Mouse (Mus musculus) liver, postnatal 0 days (tissue): ENCODE measurements around the gene Hdac9. TPM values are rescaled to one million over a fixed set of nuclear protein-coding genes. Genes with fewer than 3 reads are reported as not detected.

ENCODE experiments used
- ATAC-seq: fragments of 200-750 bp; cut with Nextera tagmentation; 2 replicates; pipeline ENCODE4 v1.8.0; 2017; ENCODE audit warnings: mild to moderate bottlenecking, moderate library complexity
- DNase-seq: peaks from one replicate; pipeline ENCODE4 v3.0.0-alpha.2; 2016
- H3K27ac ChIP-seq: fragments of 300-500 bp; sonication (generic); 2 replicates; pipeline ENCODE4 v1.5.1; 2014; ENCODE audit warnings: antibody characterized with exemption, moderate library complexity, mild to moderate bottlenecking, low read depth
- H3K27me3 ChIP-seq: fragments of 300-500 bp; sonication (generic); 2 replicates; pipeline ENCODE4 v1.6.1; 2014; ENCODE audit warnings: low read length, control low read depth, mixed read lengths; ENCODE audit not compliant: insufficient read depth
- H3K36me3 ChIP-seq: fragments of 300-500 bp; sonication (generic); replicated peaks from 2 replicates; pipeline ENCODE4 v1.6.1; 2014; ENCODE audit warnings: mild to moderate bottlenecking, control low read depth, low read length, moderate library complexity, mixed read lengths; ENCODE audit not compliant: insufficient read depth
- H3K4me1 ChIP-seq: fragments of 300-500 bp; sonication (generic); 2 replicates; pipeline ENCODE4 v1.6.1; 2014; ENCODE audit warnings: antibody characterized with exemption, mild to moderate bottlenecking, control low read depth; ENCODE audit not compliant: insufficient read depth
- H3K4me2 ChIP-seq: fragments of 300-500 bp; sonication (generic); 2 replicates; pipeline ENCODE4 v1.6.1; 2014; ENCODE audit warnings: low read depth, mild to moderate bottlenecking, low read length, moderate library complexity, mixed read lengths
- H3K4me3 ChIP-seq: fragments of 300-500 bp; sonication (generic); 2 replicates; pipeline ENCODE4 v1.5.1; 2014; ENCODE audit warnings: low read depth, low read length
- H3K9ac ChIP-seq: fragments of 300-500 bp; sonication (generic); replicated peaks from 2 replicates; pipeline ENCODE4 v1.6.1; 2014; ENCODE audit warnings: mild to moderate bottlenecking, moderate library complexity
- H3K9me3 ChIP-seq: fragments of 300-500 bp; sonication (generic); 2 replicates; pipeline ENCODE4 v1.6.1; 2016; ENCODE audit warnings: mild to moderate bottlenecking, control low read depth, low read length, mixed read lengths
- CTCF ChIP-seq: sonication (generic); IDR thresholded peaks from 2 replicates; pipeline ENCODE4 v1.5.1; 2016; ENCODE audit warnings: antibody characterized with exemption, low read depth
- EP300 ChIP-seq: IDR thresholded peaks from 2 replicates; pipeline ENCODE4 v1.6.1; 2016; ENCODE audit warnings: antibody characterized with exemption, low read depth, mild to moderate bottlenecking
- WGBS: fragments of 180-500 bp; shearing (Covaris S2); extraction: QIAGEN DNeasy Blood & Tissue Kit; methylation state at CpG from one replicate; pipeline ENCODE4 v1.1.7; 2014; ENCODE audit not compliant: insufficient replicate concordance; 5-methylcytosine and 5-hydroxymethylcytosine counted together
- polyA plus RNA-seq: library from polyadenylated mRNA; unstranded; fragments of >200 nt; fragmentation: Nextera tagmentation; extraction: Ambion mirVana; gene quantifications from 2 replicates; pipeline ENCODE4 v1.2.1, GENCODE M21; 2015

The Hdac9 gene
- polyA plus RNA-seq, 1 experiment from 2014 or later = 1.3 TPM

DNA sequence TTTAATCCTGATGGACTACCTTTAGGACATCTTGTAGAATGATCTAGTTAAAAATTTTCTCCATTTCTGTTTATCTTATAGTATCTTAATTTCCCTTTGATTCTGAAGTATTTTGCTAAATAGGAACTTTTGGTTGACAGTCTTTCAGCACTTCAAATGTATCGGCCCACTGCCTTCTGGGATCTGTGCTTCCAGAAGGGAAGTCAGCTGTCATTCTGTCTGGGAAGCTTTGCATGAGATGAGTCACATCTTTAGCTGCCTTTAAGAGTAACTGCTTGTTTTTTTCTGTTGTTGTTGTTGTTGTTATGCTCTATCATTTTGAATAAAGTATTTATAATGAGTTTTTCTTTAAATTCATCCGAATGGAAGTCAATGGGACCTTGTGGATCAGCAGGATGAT, 169.6 kb downstream of the Hdac9 start:
- no peak for DNase-seq
- H3K4me1 ChIP-seq = no peaks in the 10 kb centered on the region
- no peaks in the 10 kb centered on the region for H3K9me3 ChIP-seq
- no peak overlapping the region for H3K4me3 ChIP-seq
- no peaks in the 10 kb centered on the region for H3K27me3 ChIP-seq
- H3K9ac ChIP-seq = no peak overlapping the region
- no peak overlapping the region for H3K27ac ChIP-seq
- ATAC-seq = no peak
- TF ChIP-seq EP300 = no peak
- TF ChIP-seq CTCF = no peak
- WGBS = 59% methylated on average over 2 of the region's 2 CpGs
- H3K36me3 ChIP-seq = no peaks in the 10 kb centered on the region
- H3K4me2 ChIP-seq = no peak overlapping the region

DNA sequence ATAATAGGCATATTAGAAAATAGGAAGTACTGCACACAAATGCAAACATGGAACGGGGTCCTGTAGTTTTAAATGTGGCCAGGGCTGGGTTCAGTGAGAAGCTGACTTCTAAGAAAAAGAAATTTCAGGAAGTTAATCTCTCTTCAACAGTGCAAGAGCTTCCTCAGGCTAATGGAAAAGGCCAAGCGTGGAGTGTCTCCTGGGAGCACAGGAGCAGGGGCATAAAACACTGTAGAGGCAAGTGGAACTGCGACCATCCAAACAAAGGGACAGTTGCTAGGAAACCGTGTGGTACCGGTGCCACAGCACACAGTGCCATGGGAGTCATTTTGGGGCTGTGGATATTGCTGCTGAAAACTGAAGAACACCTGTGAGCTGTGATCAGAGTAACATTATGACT, 191.7 kb downstream of the Hdac9 start:
- Histone ChIP-seq H3K9me3 (no peaks in the 10 kb centered on the region), H3K27me3 (no peaks in the 10 kb centered on the region), H3K27ac (no peak overlapping the region), H3K36me3 (no peaks in the 10 kb centered on the region), H3K4me2 (no peak overlapping the region), H3K9ac (no peak overlapping the region), H3K4me3 (no peak overlapping the region), H3K4me1 (peaks cover 3% of the 10 kb centered on the region; the same call in 1 of the 2 replicates)
- no peak for TF ChIP-seq CTCF
- no peak for TF ChIP-seq EP300
- no peak for DNase-seq
- no peak for ATAC-seq
- 36% methylated on average over 5 of the region's 5 CpGs for WGBS

DNA sequence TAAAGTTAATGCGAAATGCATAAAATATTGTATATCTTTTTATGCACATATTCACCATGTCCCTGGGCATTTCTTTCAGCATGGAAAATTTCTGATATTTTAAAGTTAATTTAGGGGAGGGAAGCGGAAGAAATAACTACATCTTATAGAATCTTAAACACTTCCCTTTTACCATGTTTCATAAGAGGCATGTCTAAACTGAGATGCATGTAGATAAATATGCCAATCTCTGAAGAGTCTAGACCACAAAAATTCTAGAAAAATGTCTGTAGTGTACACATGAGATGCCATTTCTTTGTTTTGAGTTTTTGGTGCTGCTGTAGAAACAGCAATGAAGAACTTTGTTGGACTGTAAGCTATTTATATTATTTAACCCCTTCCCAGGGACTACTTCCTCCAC, 192.6 kb downstream of the Hdac9 start:
- 49% methylated on average over 2 of the region's 2 CpGs for whole genome bisulfite sequencing
- no peak overlapping the region for H3K4me2 ChIP-seq
- ATAC-seq = no peak
- H3K9ac ChIP-seq = no peak overlapping the region
- H3K9me3 ChIP-seq = no peaks in the 10 kb centered on the region
- no peaks in the 10 kb centered on the region for H3K36me3 ChIP-seq
- H3K27ac ChIP-seq = no peak overlapping the region
- no peaks in the 10 kb centered on the region for H3K27me3 ChIP-seq
- no peak for DNase-seq
- H3K4me1 ChIP-seq = peaks cover 3% of the 10 kb centered on the region; the same call in 1 of the 2 replicates
- H3K4me3 ChIP-seq = no peak overlapping the region
- no peak for TF ChIP-seq CTCF
- no peak for TF ChIP-seq EP300

DNA sequence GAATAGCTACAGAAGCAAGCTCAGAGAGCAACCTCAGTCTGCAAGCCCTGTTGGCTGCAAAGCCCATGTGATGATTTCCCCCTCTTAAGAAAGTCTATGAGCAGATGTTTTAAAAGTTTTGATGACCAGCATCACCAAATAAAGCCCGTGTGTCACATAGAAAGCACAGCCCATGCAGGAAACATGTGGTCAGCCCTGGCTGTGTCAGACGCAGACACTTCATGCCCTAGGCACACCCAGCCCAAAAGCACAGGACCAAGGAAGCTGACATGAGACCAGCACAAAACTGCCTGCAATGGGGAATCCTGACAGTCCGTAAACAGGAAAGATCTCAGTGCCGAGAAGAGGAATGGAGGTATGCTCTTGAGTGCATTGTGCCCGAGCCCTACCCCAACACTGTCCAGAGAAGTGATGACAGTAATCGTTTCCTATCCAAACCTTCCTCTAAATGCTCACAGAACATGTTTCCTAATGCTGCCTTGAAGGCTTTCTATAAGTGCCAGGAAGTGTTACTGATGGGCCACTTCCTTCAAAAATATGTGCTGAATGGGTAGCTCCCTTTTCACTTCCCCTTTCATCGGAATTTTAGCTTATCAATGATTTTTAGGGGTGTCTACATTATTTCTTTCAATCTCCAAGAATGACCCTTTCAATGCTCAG, 193.9 kb downstream of the Hdac9 start:
- TF ChIP-seq EP300 (no peak), CTCF (no peak)
- Histone ChIP-seq H3K27me3 (no peaks in the 10 kb centered on the region), H3K9ac (no peak overlapping the region), H3K4me1 (peaks cover 3% of the 10 kb centered on the region; the same call in 1 of the 2 replicates), H3K4me2 (peak overlapping the region; percentile 51), H3K36me3 (no peaks in the 10 kb centered on the region), H3K27ac (peak overlapping the region; percentile 70), H3K4me3 (no peak overlapping the region), H3K9me3 (no peaks in the 10 kb centered on the region)
- ATAC-seq (peak; percentile 66), DNase-seq (peak; percentile 16)
- WGBS = 28% methylated on average over 7 of the region's 7 CpGs

DNA sequence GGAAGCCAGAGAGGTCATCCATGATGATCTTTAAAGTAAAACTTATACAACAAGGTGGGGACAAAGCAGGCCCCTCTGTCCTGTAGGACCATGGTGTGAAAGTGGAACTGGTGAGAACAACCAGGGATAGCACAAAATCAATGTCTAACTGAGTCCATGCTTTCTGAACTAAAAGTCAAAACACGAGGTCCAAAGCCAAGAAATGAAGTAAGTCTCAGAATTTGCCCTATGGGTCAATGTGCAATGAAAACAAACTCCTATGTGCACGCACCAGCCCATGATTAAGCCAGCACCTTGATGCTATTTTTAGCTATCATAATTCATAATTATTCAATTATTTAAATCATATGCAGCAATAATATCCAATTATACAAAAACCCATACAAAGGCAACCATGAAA, 196.0 kb downstream of the Hdac9 start:
- no peak for TF ChIP-seq EP300
- Histone ChIP-seq H3K9ac (no peak overlapping the region), H3K4me2 (no peak overlapping the region), H3K27ac (no peak overlapping the region), H3K9me3 (no peaks in the 10 kb centered on the region), H3K4me3 (no peak overlapping the region), H3K4me1 (peaks cover 3% of the 10 kb centered on the region; the same call in 1 of the 2 replicates), H3K27me3 (no peaks in the 10 kb centered on the region), H3K36me3 (no peaks in the 10 kb centered on the region)
- ATAC-seq (no peak), DNase-seq (no peak)
- WGBS = 66% methylated on average over 2 of the region's 2 CpGs

DNA sequence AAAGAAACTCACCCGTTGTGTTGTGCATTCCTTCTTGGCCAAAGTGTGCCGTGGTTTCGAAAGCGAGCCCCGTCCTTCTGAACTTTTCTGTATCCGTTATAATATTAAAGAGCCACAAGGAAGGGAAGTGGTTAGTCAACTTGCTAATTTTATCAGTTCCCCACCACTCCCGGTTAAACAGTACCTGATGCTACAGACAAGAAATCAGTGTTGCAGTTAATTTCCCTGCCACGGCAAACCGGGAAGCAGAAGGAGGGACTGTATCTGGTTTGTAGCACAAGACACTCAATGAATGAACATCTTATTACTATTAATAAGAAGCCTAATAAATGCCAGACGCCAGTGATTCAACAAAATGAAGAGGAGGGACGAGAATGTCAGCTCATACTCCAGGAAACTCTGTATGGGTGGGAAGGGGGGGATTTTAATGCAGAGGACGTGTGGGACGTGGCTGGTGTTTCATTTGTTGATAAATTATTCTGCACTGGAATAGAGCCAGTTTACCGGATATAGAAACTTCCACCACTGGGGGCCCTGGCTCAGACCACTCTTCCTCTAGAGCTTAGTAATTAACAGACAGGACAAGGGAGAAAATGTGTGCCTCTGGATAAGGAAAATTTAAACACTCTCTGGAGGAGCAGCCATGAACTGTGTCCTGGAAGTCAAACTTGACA, 202.5 kb downstream of the Hdac9 start:
- Histone ChIP-seq H3K9ac (0 out of 2 replicates have a peak overlapping the region, but pooled peaks have one; percentile 44), H3K27me3 (no peaks in the 10 kb centered on the region), H3K27ac (peak overlapping the region; percentile 60), H3K4me2 (peak overlapping the region; percentile 62), H3K36me3 (no peaks in the 10 kb centered on the region), H3K9me3 (no peaks in the 10 kb centered on the region), H3K4me1 (no peaks in the 10 kb centered on the region), H3K4me3 (peak overlapping the region; percentile 29)
- DNase-seq (no peak), ATAC-seq (no peak)
- WGBS = 19% methylated on average over 14 of the region's 14 CpGs
- TF ChIP-seq EP300 = no peak
- TF ChIP-seq CTCF = no peak
